Mouse (Mus musculus): ENCODE measurements around the gene Kdm4d. TPM values are rescaled to one million over a fixed set of nuclear protein-coding genes. Genes with fewer than 3 reads are reported as not detected.
"Not testable (repeated sequence)": the region's sequence is repeated elsewhere in the genome, so short reads cannot be mapped to it uniquely, and the experiment has no call there.

Gene Kdm4d
- polyA plus RNA-seq, 1 experiment from 2014 or later: 0.31 TPM

DNA sequence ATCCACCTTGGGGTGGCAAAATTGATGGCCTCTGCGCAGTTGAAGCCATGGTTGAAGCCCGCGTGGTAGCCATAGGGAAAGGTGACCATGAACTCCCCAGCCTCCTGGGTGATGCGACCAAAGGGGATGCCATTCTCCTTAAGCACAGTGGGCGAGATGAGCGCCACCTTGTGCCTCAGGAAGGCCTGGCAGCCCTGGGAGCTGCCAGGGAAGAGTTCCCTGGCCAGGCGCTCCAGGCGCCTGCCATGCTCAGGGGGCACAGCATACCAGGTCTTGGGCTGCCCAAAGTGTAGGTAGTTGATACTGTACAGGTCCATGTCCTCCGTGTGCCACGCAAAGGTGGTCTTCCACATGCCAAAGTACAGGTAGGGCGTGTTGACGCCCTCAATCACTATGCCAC, 36.6 kb downstream of the Kdm4d start:
- H3K4me1 ChIP-seq (ENCODE audit: control insufficient read depth, insufficient read depth, low read length); H3K4me2 ChIP-seq (replicated peaks; ENCODE audit: low read depth, low read length); H3K27me3 ChIP-seq (ENCODE audit: control insufficient read depth, insufficient read depth, low read length); ATAC-seq (ENCODE audit: low FRiP score, low TSS enrichment); H3K36me3 ChIP-seq (ENCODE audit: control insufficient read depth, insufficient read depth, low read length); H3K4me3 ChIP-seq (ENCODE audit: low read length); H3K9ac ChIP-seq (ENCODE audit: low read depth, low read length); H3K9me3 ChIP-seq (ENCODE audit: control insufficient read depth, low read length); H3K27ac ChIP-seq (ENCODE audit: low read depth, low read length): not testable (repeated sequence)
- WGBS: 80% methylated on average over 12 of the region's 12 CpGs

DNA sequence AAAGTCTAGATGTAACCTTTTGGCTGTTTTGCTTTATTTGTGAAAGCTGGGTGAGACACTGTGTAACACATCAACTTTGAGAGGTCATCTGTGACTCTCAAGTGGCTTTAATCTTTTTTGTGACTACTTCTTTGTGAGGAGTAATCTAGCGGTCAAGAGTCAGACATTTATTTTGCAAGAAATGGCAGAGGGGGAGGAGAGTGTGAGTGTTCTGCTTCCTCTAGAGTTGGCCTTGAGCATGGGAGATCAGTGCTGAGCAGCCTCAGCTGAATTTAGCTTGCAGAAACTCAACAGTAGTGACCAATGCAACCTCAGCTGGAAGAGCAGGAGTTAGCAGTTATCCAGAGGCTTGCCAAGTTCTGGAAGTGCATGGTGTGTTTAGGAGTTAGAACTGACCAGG, 37.7 kb downstream of the Kdm4d start:
- not testable (repeated sequence) for ATAC-seq (ENCODE audit: low FRiP score, low TSS enrichment); H3K27ac ChIP-seq (ENCODE audit: low read depth, low read length); H3K4me2 ChIP-seq (replicated peaks; ENCODE audit: low read depth, low read length); H3K9me3 ChIP-seq (ENCODE audit: control insufficient read depth, low read length); H3K9ac ChIP-seq (ENCODE audit: low read depth, low read length); H3K4me1 ChIP-seq (ENCODE audit: control insufficient read depth, insufficient read depth, low read length); H3K27me3 ChIP-seq (ENCODE audit: control insufficient read depth, insufficient read depth, low read length); H3K4me3 ChIP-seq (ENCODE audit: low read length); H3K36me3 ChIP-seq (ENCODE audit: control insufficient read depth, insufficient read depth, low read length)
- 83% methylated on average over 1 of the region's 1 CpGs for WGBS

GRCm38 (mm10) chr9:14456320-14456719, 44.0 kb downstream of the Kdm4d start:
- Histone ChIP-seq H3K27me3 (ENCODE audit: control insufficient read depth, insufficient read depth, low read length) (no peaks in the 10 kb centered on the region), H3K4me2 (replicated peaks; ENCODE audit: low read depth, low read length) (no peak overlapping the region), H3K4me3 (ENCODE audit: low read length) (no peak overlapping the region), H3K27ac (ENCODE audit: low read depth, low read length) (no peak overlapping the region), H3K4me1 (ENCODE audit: control insufficient read depth, insufficient read depth, low read length) (no peaks in the 10 kb centered on the region), H3K9ac (ENCODE audit: low read depth, low read length) (no peak overlapping the region), H3K36me3 (ENCODE audit: control insufficient read depth, insufficient read depth, low read length) (no peaks in the 10 kb centered on the region), H3K9me3 (ENCODE audit: control insufficient read depth, low read length) (no peaks in the 10 kb centered on the region)
- WGBS: 81% methylated on average over 3 of the region's 3 CpGs
- no peak for ATAC-seq (ENCODE audit: low FRiP score, low TSS enrichment)

DNA sequence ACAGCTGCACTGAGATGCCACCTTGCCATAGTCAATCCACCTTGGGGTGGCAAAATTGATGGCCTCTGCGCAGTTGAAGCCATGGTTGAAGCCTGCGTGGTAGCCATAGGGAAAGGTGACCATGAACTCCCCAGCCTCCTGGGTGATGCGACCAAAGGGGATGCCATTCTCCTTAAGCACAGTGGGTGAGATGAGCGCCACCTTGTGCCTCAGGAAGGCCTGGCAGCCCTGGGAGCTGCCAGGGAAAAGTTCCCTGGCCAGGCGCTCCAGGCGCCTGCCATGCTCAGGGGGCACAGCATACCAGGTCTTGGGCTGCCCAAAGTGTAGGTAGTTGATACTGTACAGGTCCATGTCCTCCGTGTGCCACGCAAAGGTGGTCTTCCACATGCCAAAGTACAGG, 49.2 kb downstream of the Kdm4d start:
- H3K4me3 ChIP-seq (ENCODE audit: low read length); H3K36me3 ChIP-seq (ENCODE audit: control insufficient read depth, insufficient read depth, low read length); H3K27me3 ChIP-seq (ENCODE audit: control insufficient read depth, insufficient read depth, low read length); H3K9me3 ChIP-seq (ENCODE audit: control insufficient read depth, low read length); H3K9ac ChIP-seq (ENCODE audit: low read depth, low read length); H3K27ac ChIP-seq (ENCODE audit: low read depth, low read length); H3K4me2 ChIP-seq (replicated peaks; ENCODE audit: low read depth, low read length); ATAC-seq (ENCODE audit: low FRiP score, low TSS enrichment); H3K4me1 ChIP-seq (ENCODE audit: control insufficient read depth, insufficient read depth, low read length): not testable (repeated sequence)
- WGBS: 68% methylated on average over 7 of the region's 8 CpGs

DNA sequence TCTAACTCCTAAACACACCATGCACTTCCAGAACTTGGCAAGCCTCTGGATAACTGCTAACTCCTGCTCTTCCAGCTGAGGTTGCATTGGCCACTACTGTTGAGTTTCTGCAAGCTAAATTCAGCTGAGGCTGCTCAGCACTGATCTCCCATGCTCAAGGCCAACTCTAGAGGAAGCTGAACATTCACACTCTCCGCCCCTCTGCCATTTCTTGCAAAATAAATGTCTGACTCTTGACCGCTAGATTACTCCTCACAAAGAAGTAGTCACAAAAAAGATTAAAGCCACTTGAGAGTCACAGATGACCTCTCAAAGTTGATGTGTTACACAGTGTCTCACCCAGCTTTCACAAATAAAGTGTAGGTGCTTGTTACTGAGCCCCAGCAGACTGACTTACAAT, 53.2 kb downstream of the Kdm4d start:
- not testable (repeated sequence) for H3K9me3 ChIP-seq (ENCODE audit: control insufficient read depth, low read length); H3K4me3 ChIP-seq (ENCODE audit: low read length); H3K36me3 ChIP-seq (ENCODE audit: control insufficient read depth, insufficient read depth, low read length); H3K27ac ChIP-seq (ENCODE audit: low read depth, low read length); H3K4me1 ChIP-seq (ENCODE audit: control insufficient read depth, insufficient read depth, low read length); H3K9ac ChIP-seq (ENCODE audit: low read depth, low read length); H3K27me3 ChIP-seq (ENCODE audit: control insufficient read depth, insufficient read depth, low read length); H3K4me2 ChIP-seq (replicated peaks; ENCODE audit: low read depth, low read length); ATAC-seq (ENCODE audit: low FRiP score, low TSS enrichment)
- WGBS: 92% methylated on average over 2 of the region's 2 CpGs

- no peak overlapping the region for H3K27ac ChIP-seq (ENCODE audit: low read depth, low read length)
- no peak overlapping the region for H3K4me3 ChIP-seq (ENCODE audit: low read length)
- H3K9me3 ChIP-seq (ENCODE audit: control insufficient read depth, low read length): no peaks in the 10 kb centered on the region
- H3K27me3 ChIP-seq (ENCODE audit: control insufficient read depth, insufficient read depth, low read length): no peaks in the 10 kb centered on the region
- WGBS: 89% methylated on average over 1 of the region's 1 CpGs
- no peak for ATAC-seq (ENCODE audit: low FRiP score, low TSS enrichment)
- no peaks in the 10 kb centered on the region for H3K36me3 ChIP-seq (ENCODE audit: control insufficient read depth, insufficient read depth, low read length)
- no peak overlapping the region for H3K4me2 ChIP-seq (replicated peaks; ENCODE audit: low read depth, low read length)
- no peaks in the 10 kb centered on the region for H3K4me1 ChIP-seq (ENCODE audit: control insufficient read depth, insufficient read depth, low read length)
- no peak overlapping the region for H3K9ac ChIP-seq (ENCODE audit: low read depth, low read length)
Observed at GRCm38 (mm10) chr9:14440347-14440746, 59.9 kb downstream of the Kdm4d start.

DNA sequence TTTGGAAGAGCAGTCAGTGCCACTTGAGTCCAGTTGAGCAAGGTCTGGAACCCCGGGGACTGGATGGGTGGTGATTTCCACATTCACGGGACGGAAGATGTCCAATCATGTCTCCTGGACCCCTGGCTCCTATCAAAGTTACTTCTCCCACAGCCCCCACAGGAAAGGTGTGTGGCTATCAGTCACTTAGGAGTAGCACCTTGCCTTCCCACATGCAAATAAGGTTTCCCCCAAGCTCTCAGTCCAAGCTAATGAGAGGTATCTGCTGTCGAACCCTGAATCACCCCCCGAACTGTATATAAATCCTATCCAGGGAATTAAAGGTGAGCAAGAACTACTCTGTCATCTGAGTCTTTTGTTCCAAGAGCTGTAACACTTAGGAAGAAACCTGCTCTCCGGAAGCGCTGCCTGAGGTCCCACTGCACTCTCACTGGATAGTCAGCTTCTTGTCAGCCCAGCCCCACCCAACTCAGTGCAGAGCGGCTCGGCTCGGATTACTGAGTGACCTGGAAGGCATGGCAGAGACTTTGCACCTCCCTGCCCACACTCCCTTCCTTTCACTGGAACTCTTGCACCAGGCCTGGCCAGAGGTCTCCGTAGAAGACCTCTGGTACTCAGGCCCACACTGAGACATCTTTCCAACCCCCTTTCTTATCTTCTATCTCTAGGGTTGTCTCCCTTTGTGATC, 66.9 kb downstream of the Kdm4d start:
- H3K27ac ChIP-seq (ENCODE audit: low read depth, low read length): no peak overlapping the region
- ATAC-seq (ENCODE audit: low FRiP score, low TSS enrichment): 0 out of 2 replicates have a peak, but pooled peaks have one; percentile 69
- no peak overlapping the region for H3K4me2 ChIP-seq (replicated peaks; ENCODE audit: low read depth, low read length)
- no peaks in the 10 kb centered on the region for H3K27me3 ChIP-seq (ENCODE audit: control insufficient read depth, insufficient read depth, low read length)
- no peaks in the 10 kb centered on the region for H3K4me1 ChIP-seq (ENCODE audit: control insufficient read depth, insufficient read depth, low read length)
- no peak overlapping the region for H3K4me3 ChIP-seq (ENCODE audit: low read length)
- H3K36me3 ChIP-seq (ENCODE audit: control insufficient read depth, insufficient read depth, low read length): no peaks in the 10 kb centered on the region
- H3K9ac ChIP-seq (ENCODE audit: low read depth, low read length): no peak overlapping the region
- 48% methylated on average over 11 of the region's 11 CpGs for WGBS
- H3K9me3 ChIP-seq (ENCODE audit: control insufficient read depth, low read length): no peaks in the 10 kb centered on the region

Other genes starting within 250 kb of the Kdm4d start
- gene Sesn3, start 225.4 kb downstream of the Kdm4d start, polyA plus RNA-seq (2014; fragmentation: Nextera tagmentation; extraction: Ambion mirVana): 35.7 and 39.4 TPM in 2 replicates
- 5.5 and 13.9 TPM in 2 replicates for gene Endod1, start 119.0 kb downstream of the Kdm4d start, polyA plus RNA-seq (2014; fragmentation: Nextera tagmentation; extraction: Ambion mirVana)
- 172 and 219 TPM in 2 replicates for gene Cwc15, start 135 bp upstream of the Kdm4d start, polyA plus RNA-seq (2014; fragmentation: Nextera tagmentation; extraction: Ambion mirVana)
- gene Amotl1, start 144.6 kb upstream of the Kdm4d start, polyA plus RNA-seq (2014; fragmentation: Nextera tagmentation; extraction: Ambion mirVana): 19.1 and 32.9 TPM in 2 replicates
- not detected in 2 replicates for gene Piwil4, start 240.3 kb upstream of the Kdm4d start, polyA plus RNA-seq (2014; fragmentation: Nextera tagmentation; extraction: Ambion mirVana)

All from kidney, embryonic 14.5 days (tissue).